Mouse (Mus musculus) stomach, postnatal 0 days (tissue): ENCODE measurements around the gene Tigar.

ENCODE experiments used
- CTCF ChIP-seq: IDR thresholded peaks from 2 replicates; pipeline ENCODE4 v1.5.1; 2016; ENCODE audit warnings: antibody characterized with exemption, low read depth, mild to moderate bottlenecking, moderate library complexity
- EP300 ChIP-seq: optimal IDR thresholded peaks from 2 replicates; pipeline ENCODE3; 2016; ENCODE audit warnings: antibody characterized with exemption

- TF ChIP-seq CTCF (no peak), EP300 (no peak)
These were observed 4.8 kb downstream of the Tigar start for GRCm38 (mm10) chr6:127104396-127105029.
